12 mouse cellular contexts compared by ENCODE assay signal in the genomic region with DNA sequence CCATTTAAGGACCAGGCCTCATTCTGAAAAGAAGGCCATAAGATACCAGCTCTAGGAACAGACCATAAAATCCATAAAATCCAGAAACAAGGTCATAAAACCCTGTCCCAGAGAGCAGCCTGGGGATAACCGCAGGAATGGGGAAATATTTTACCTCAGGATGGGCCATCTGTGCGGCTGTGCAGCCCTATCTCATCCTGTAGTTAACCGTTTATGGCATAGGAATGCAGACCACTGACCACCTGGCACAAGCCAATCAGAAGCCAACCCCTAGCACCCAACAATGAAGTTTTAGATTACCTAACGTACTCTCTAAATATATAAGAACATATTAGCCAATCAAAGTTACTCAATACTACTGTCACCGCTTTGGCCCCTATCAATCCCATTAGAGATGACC. TPM values are rescaled to one million over a fixed set of nuclear protein-coding genes. Genes with fewer than 3 reads are reported as not detected.
A peak's percentile ranks its signal among the peaks of the same experiment; 100 is the strongest.
DNase-seq lines count a peak whose midpoint lies in the region; ATAC-seq and TF ChIP-seq lines count a peak whose summit lies in the region.
"Had no signal": no experiment of that assay in that cellular context is flagged by ENCODE, and none has a peak within 500 bp of the region (broad histone marks: within the 10 kb centered on the region; RNA-seq: fewer than 3 reads in every experiment).

No protein-coding gene starts in this region.

- TF ChIP-seq POLR2A in limb, embryonic 14.5 days (IDR thresholded peaks at IDR 0.05; ENCODE audit: borderline replicate concordance, extremely low read depth, insufficient read depth, insufficient read length): no peak

- H3K27me3 ChIP-seq in hindbrain, embryonic 10.5 days (ENCODE audit: insufficient read depth, poor library complexity, severe bottlenecking): no peaks in the 10 kb centered on the region
- H3K27me3 ChIP-seq in hindbrain, postnatal 0 days (ENCODE audit: insufficient read depth, low read length): no peaks in the 10 kb centered on the region
- H3K27me3 ChIP-seq in forebrain, embryonic 15.5 days: no peaks in the 10 kb centered on the region
- no peaks in the 10 kb centered on the region for H3K27me3 ChIP-seq in limb, embryonic 14.5 days (ENCODE audit: control insufficient read depth, insufficient read depth, low read length)
- H3K27me3 ChIP-seq in neural tube, embryonic 14.5 days (ENCODE audit: control insufficient read depth, insufficient read depth, low read length): no peaks in the 10 kb centered on the region

- no peak overlapping the region for H3K9ac ChIP-seq in hindbrain, postnatal 0 days (replicated peaks; ENCODE audit: low read length)
- no peak overlapping the region for H3K9ac ChIP-seq in forebrain, embryonic 15.5 days (replicated peaks)
- no peak overlapping the region for H3K9ac ChIP-seq in limb, embryonic 14.5 days (ENCODE audit: low read depth, low read length, severe bottlenecking)
- no peak overlapping the region for H3K9ac ChIP-seq in neural tube, embryonic 14.5 days (replicated peaks; ENCODE audit: low read depth, low read length)

- peak overlapping the region; percentile 87 for H3K27ac ChIP-seq in hindbrain, embryonic 10.5 days
- no peak overlapping the region for H3K27ac ChIP-seq in hindbrain, postnatal 0 days
- peak overlapping the region; percentile 47; the same call in 1 of the 2 replicates for H3K27ac ChIP-seq in forebrain, embryonic 15.5 days (replicated peaks)
- no peak overlapping the region; the same call in 1 of the 2 replicates for H3K27ac ChIP-seq in limb, embryonic 14.5 days (replicated peaks; ENCODE audit: low read depth, low read length)
- H3K27ac ChIP-seq in neural tube, embryonic 14.5 days (ENCODE audit: low read depth, low read length): no peak overlapping the region
- H3K27ac ChIP-seq in layer of hippocampus, adult 2 months: no peak overlapping the region

- H3K4me3 ChIP-seq in hindbrain, embryonic 10.5 days: no peak overlapping the region
- no peak overlapping the region for H3K4me3 ChIP-seq in hindbrain, postnatal 0 days (ENCODE audit: low read length)
- H3K4me3 ChIP-seq in forebrain, embryonic 15.5 days: no peak overlapping the region
- no peak overlapping the region for H3K4me3 ChIP-seq in limb, embryonic 14.5 days (replicated peaks; ENCODE audit: low read length)
- no peak overlapping the region for H3K4me3 ChIP-seq in neural tube, embryonic 14.5 days (ENCODE audit: low read depth, low read length)
- H3K4me3 ChIP-seq in layer of hippocampus, adult 2 months: no peak overlapping the region

- no peak for TF ChIP-seq CTCF in hindbrain, postnatal 0 days (IDR thresholded peaks at IDR 0.05; ENCODE audit: low read depth)
- TF ChIP-seq CTCF in layer of hippocampus, adult 2 months (conservative IDR thresholded peaks at IDR 0.05): no peak

- DNase-seq in hindbrain, embryonic 10.5 days (ENCODE audit: low spot score): no peak
- no peak for DNase-seq in hindbrain, postnatal 0 days (ENCODE audit: low spot score)
- peak; percentile 38 for DNase-seq in limb, embryonic 14.5 days (ENCODE audit: low spot score)
- no peak for DNase-seq in layer of hippocampus, adult 9-10 months (ENCODE audit: low spot score)
- no peak for DNase-seq in layer of hippocampus, adult 2 months (ENCODE audit: low spot score in 2 of 2)
- DNase-seq: cerebellum, adult 11-12 months; thymus, adult 18-20 months had no signal

- ATAC-seq in hindbrain, postnatal 0 days: no peak
- 0 out of 2 replicates have a peak, but pooled peaks have one; percentile 28 for ATAC-seq in forebrain, embryonic 15.5 days (replicated peaks)
- ATAC-seq in limb, embryonic 14.5 days (ENCODE audit: low FRiP score, low read depth): peak; percentile 78
- ATAC-seq in neural tube, embryonic 14.5 days (ENCODE audit: low read depth): peak; percentile 55; the same call in 1 of the 2 replicates
- ATAC-seq in megakaryocyte progenitor cell, adult 5-6 weeks (replicated peaks; ENCODE audit: poor library complexity): no peak
- ATAC-seq: intestine, postnatal 0 days had no signal

- peaks cover 32% of the 10 kb centered on the region for H3K4me1 ChIP-seq in hindbrain, embryonic 10.5 days (replicated peaks)
- peaks cover 4% of the 10 kb centered on the region; the same call in 1 of the 2 replicates for H3K4me1 ChIP-seq in hindbrain, postnatal 0 days (ENCODE audit: insufficient read depth, low read length)
- peaks cover 10% of the 10 kb centered on the region for H3K4me1 ChIP-seq in forebrain, embryonic 15.5 days
- peaks cover 10% of the 10 kb centered on the region; the same call in 1 of the 2 replicates for H3K4me1 ChIP-seq in limb, embryonic 14.5 days (ENCODE audit: control insufficient read depth, insufficient read depth, low read length)
- H3K4me1 ChIP-seq in neural tube, embryonic 14.5 days (ENCODE audit: control insufficient read depth, insufficient read depth, low read length): peaks cover 7% of the 10 kb centered on the region; the same call in 1 of the 2 replicates

- H3K36me3 ChIP-seq in hindbrain, embryonic 10.5 days: no peaks in the 10 kb centered on the region
- no peaks in the 10 kb centered on the region for H3K36me3 ChIP-seq in hindbrain, postnatal 0 days (ENCODE audit: insufficient read depth, low read length)
- no peaks in the 10 kb centered on the region for H3K36me3 ChIP-seq in forebrain, embryonic 15.5 days
- no peaks in the 10 kb centered on the region for H3K36me3 ChIP-seq in limb, embryonic 14.5 days (ENCODE audit: control insufficient read depth, insufficient read depth, low read length)
- no peaks in the 10 kb centered on the region for H3K36me3 ChIP-seq in neural tube, embryonic 14.5 days (ENCODE audit: control insufficient read depth, insufficient read depth, low read length)

- no peaks in the 10 kb centered on the region for H3K9me3 ChIP-seq in hindbrain, embryonic 10.5 days
- no peaks in the 10 kb centered on the region for H3K9me3 ChIP-seq in hindbrain, postnatal 0 days (ENCODE audit: low read length)
- H3K9me3 ChIP-seq in forebrain, embryonic 15.5 days: no peaks in the 10 kb centered on the region
- no peaks in the 10 kb centered on the region for H3K9me3 ChIP-seq in limb, embryonic 14.5 days (ENCODE audit: control insufficient read depth, low read length)
- H3K9me3 ChIP-seq in neural tube, embryonic 14.5 days (ENCODE audit: control insufficient read depth, low read length): no peaks in the 10 kb centered on the region

- H3K4me2 ChIP-seq in hindbrain, postnatal 0 days (ENCODE audit: low read depth, low read length): no peak overlapping the region
- H3K4me2 ChIP-seq in forebrain, embryonic 15.5 days (replicated peaks): no peak overlapping the region
- H3K4me2 ChIP-seq in limb, embryonic 14.5 days (replicated peaks; ENCODE audit: low read depth, low read length, severe bottlenecking): no peak overlapping the region
- H3K4me2 ChIP-seq in neural tube, embryonic 14.5 days (ENCODE audit: low read depth, low read length): no peak overlapping the region; the same call in 1 of the 2 replicates

- 80% methylated on average over 5 of the region's 5 CpGs for WGBS in hindbrain, embryonic 10.5 days
- 74% methylated on average over 5 of the region's 5 CpGs for WGBS in hindbrain, postnatal 0 days
- WGBS in forebrain, embryonic 15.5 days: 78% methylated on average over 5 of the region's 5 CpGs
- WGBS in limb, embryonic 14.5 days: 35% methylated on average over 5 of the region's 5 CpGs
- 45% methylated on average over 5 of the region's 5 CpGs for WGBS in neural tube, embryonic 14.5 days

RNA-seq across cellular contexts. Expression of gene Slc2a12, which starts 36.5 kb away (rescaled TPM):
- 1.9 and 2.0 TPM in 2 replicates for polyA plus RNA-seq in hindbrain, embryonic 10.5 days (2016; fragmentation: Nextera tagmentation; extraction: Ambion mirVana)
- total RNA-seq in hindbrain, postnatal 0 days (2014; rRNA removed): 8.1 and 10.0 TPM in 2 replicates
- 7.9 and 8.5 TPM in 2 replicates for polyA plus RNA-seq in hindbrain, postnatal 0 days (2015; fragmentation: Nextera tagmentation; extraction: Ambion mirVana)
- 2.8 and 4.0 TPM in 2 replicates for polyA plus RNA-seq in forebrain, embryonic 15.5 days (2015; fragmentation: Nextera tagmentation; extraction: Ambion mirVana)
- 1.7 and 2.3 TPM in 2 replicates for polyA plus RNA-seq in limb, embryonic 14.5 days (2012; rRNA removed)
- 2.1 and 2.9 TPM in 2 replicates for polyA plus RNA-seq in limb, embryonic 14.5 days (2014; fragmentation: Nextera tagmentation; extraction: Ambion mirVana)
- polyA plus RNA-seq in neural tube, embryonic 14.5 days (2014; fragmentation: Nextera tagmentation; extraction: Ambion mirVana): 0.99 and 1.7 TPM in 2 replicates
- total RNA-seq in megakaryocyte progenitor cell, adult 5-6 weeks (2015): not detected in 2 replicates
- not detected in 2 replicates for total RNA-seq in megakaryocyte progenitor cell, adult 5-6 weeks (2017)
- 1 to 10 TPM; 3.1 to 6.0 TPM for total RNA-seq in layer of hippocampus, adult 2 months (2021)
- total RNA-seq: neutrophil, adult 5-6 weeks had no signal

Comparison
In these comparisons a context has a peak if more than half of its experiments do, and no peak if none do; other contexts are left out.
1. H3K27ac ChIP-seq: peak in hindbrain, embryonic 10.5 days (single experiment) and forebrain, embryonic 15.5 days (single experiment); none in hindbrain, postnatal 0 days (single experiment), limb, embryonic 14.5 days (single experiment), neural tube, embryonic 14.5 days (single experiment) and layer of hippocampus, adult 2 months (single experiment).
2. ATAC-seq: peak in forebrain, embryonic 15.5 days (single experiment), limb, embryonic 14.5 days (single experiment) and neural tube, embryonic 14.5 days (single experiment); none in hindbrain, postnatal 0 days (single experiment) and megakaryocyte progenitor cell, adult 5-6 weeks (single experiment).